Mouse (Mus musculus): Measurements from ENCODE around the gene Antxr2.

GRCm38 (mm10) chr5:98055275-98055674 is 24.4 kb upstream of the Antxr2 start:
- TF ChIP-seq ZNF384 (IDR thresholded peaks at IDR 0.05; ENCODE audit: low read depth, low read length) (no peak), MAFK (IDR thresholded peaks at IDR 0.05; ENCODE audit: insufficient read depth, low read depth, low read length) (no peak), HCFC1 (IDR thresholded peaks at IDR 0.05; ENCODE audit: borderline replicate concordance, insufficient read depth, low read length) (no peak), CHD2 (IDR thresholded peaks at IDR 0.05; ENCODE audit: low read depth, low read length) (no peak), ZC3H11A (IDR thresholded peaks at IDR 0.05; ENCODE audit: borderline replicate concordance, low read depth, low read length) (no peak)

Measured in ES-E14 (cell line).